Mouse (Mus musculus) embryonic facial prominence, embryonic 13.5 days (tissue): ENCODE data around the gene Akr1cl. TPM values are rescaled to one million over a fixed set of nuclear protein-coding genes. Genes with fewer than 3 reads are reported as not detected.

Experiments used
- ATAC-seq: fragments of 200-750 bp; cut with Nextera tagmentation; 2 replicates; pipeline ENCODE4 v1.8.0; 2017; ENCODE audit warnings: low read depth; ENCODE audit not compliant: insufficient number of reproducible peaks, insufficient read depth, low FRiP score, low TSS enrichment
- H3K27ac ChIP-seq: fragments of 300-500 bp; sonication (generic); 2 replicates; pipeline ENCODE4 v1.5.1; 2015; ENCODE audit warnings: moderate library complexity, mild to moderate bottlenecking, inconsistent platforms
- H3K27me3 ChIP-seq: fragments of 300-500 bp; sonication (generic); 2 replicates; pipeline ENCODE4 v1.6.1; 2015; ENCODE audit warnings: mild to moderate bottlenecking, inconsistent platforms
- H3K36me3 ChIP-seq: fragments of 300-500 bp; sonication (generic); 2 replicates; pipeline ENCODE4 v1.6.1; 2015; ENCODE audit warnings: mild to moderate bottlenecking, inconsistent platforms
- H3K4me1 ChIP-seq: fragments of 300-500 bp; sonication (generic); 2 replicates; pipeline ENCODE4 v1.6.1; 2015; ENCODE audit warnings: inconsistent platforms
- H3K4me2 ChIP-seq: fragments of 300-500 bp; sonication (generic); 2 replicates; pipeline ENCODE4 v1.6.1; 2015; ENCODE audit warnings: moderate library complexity, mild to moderate bottlenecking, inconsistent platforms
- H3K4me3 ChIP-seq: fragments of 300-500 bp; sonication (generic); 2 replicates; pipeline ENCODE4 v1.5.1; 2015; ENCODE audit warnings: mild to moderate bottlenecking, inconsistent platforms
- H3K9ac ChIP-seq: fragments of 300-500 bp; sonication (generic); 2 replicates; pipeline ENCODE4 v1.6.1; 2015; ENCODE audit warnings: mild to moderate bottlenecking, inconsistent platforms
- H3K9me3 ChIP-seq: fragments of 300-500 bp; sonication (generic); 2 replicates; pipeline ENCODE4 v1.6.1; 2016; ENCODE audit warnings: inconsistent platforms
- WGBS: fragments of 180-500 bp; shearing (Covaris S2); methylation state at CpG from one replicate; pipeline ENCODE4 v1.1.7; 2015; ENCODE audit warnings: mixed read lengths; 5-methylcytosine and 5-hydroxymethylcytosine counted together
- polyA plus RNA-seq: library from polyadenylated mRNA; unstranded; fragments of >200 nt; fragmentation: Nextera tagmentation; extraction: Ambion mirVana; gene quantifications from 2 replicates; pipeline ENCODE4 v1.2.1, GENCODE M21; 2015

The Akr1cl gene
- polyA plus RNA-seq, 1 experiment from 2014 or later = not detected

- Histone ChIP-seq H3K4me2 (no peak overlapping the region), H3K36me3 (no peaks in the 10 kb centered on the region), H3K9me3 (no peaks in the 10 kb centered on the region), H3K4me1 (no peaks in the 10 kb centered on the region), H3K9ac (no peak overlapping the region), H3K27me3 (no peaks in the 10 kb centered on the region), H3K4me3 (no peak overlapping the region), H3K27ac (no peak overlapping the region)
- 85% methylated on average over 2 of the region's 2 CpGs for WGBS
- no peak for ATAC-seq
These were observed 10.9 kb upstream of the Akr1cl start for GRCm38 (mm10) chr1:65043433-65043832.

GRCm38 (mm10) chr1:65041837-65042236 lies 9.3 kb upstream of the Akr1cl start:
- WGBS = 83% methylated on average over 3 of the region's 3 CpGs
- Histone ChIP-seq H3K4me3 (no peak overlapping the region), H3K9ac (no peak overlapping the region), H3K36me3 (no peaks in the 10 kb centered on the region), H3K4me2 (no peak overlapping the region), H3K27me3 (no peaks in the 10 kb centered on the region), H3K4me1 (no peaks in the 10 kb centered on the region), H3K9me3 (no peaks in the 10 kb centered on the region), H3K27ac (no peak overlapping the region)
- ATAC-seq = no peak

- H3K27ac ChIP-seq = no peak overlapping the region
- WGBS = 79% methylated on average over 6 of the region's 6 CpGs
- H3K4me3 ChIP-seq = no peak overlapping the region
- no peak overlapping the region for H3K9ac ChIP-seq
- no peak for ATAC-seq
- no peaks in the 10 kb centered on the region for H3K36me3 ChIP-seq
- no peak overlapping the region for H3K4me2 ChIP-seq
- no peaks in the 10 kb centered on the region for H3K9me3 ChIP-seq
- H3K4me1 ChIP-seq = no peaks in the 10 kb centered on the region
- no peaks in the 10 kb centered on the region for H3K27me3 ChIP-seq
These were observed 8.2 kb upstream of the Akr1cl start for GRCm38 (mm10) chr1:65040806-65041205.

GRCm38 (mm10) chr1:65039679-65040078 lies 7.1 kb upstream of the Akr1cl start:
- WGBS = 73% methylated on average over 3 of the region's 3 CpGs
- Histone ChIP-seq H3K9me3 (no peaks in the 10 kb centered on the region), H3K4me1 (no peaks in the 10 kb centered on the region), H3K36me3 (no peaks in the 10 kb centered on the region), H3K27me3 (no peaks in the 10 kb centered on the region), H3K27ac (no peak overlapping the region), H3K4me2 (no peak overlapping the region), H3K4me3 (no peak overlapping the region), H3K9ac (no peak overlapping the region)
- no peak for ATAC-seq

- H3K27me3 ChIP-seq = no peaks in the 10 kb centered on the region
- no peak for ATAC-seq
- no peaks in the 10 kb centered on the region for H3K9me3 ChIP-seq
- WGBS = 82% methylated on average over 2 of the region's 2 CpGs
- no peak overlapping the region for H3K4me3 ChIP-seq
- H3K9ac ChIP-seq = no peak overlapping the region
- H3K4me2 ChIP-seq = no peak overlapping the region
- no peaks in the 10 kb centered on the region for H3K36me3 ChIP-seq
- H3K4me1 ChIP-seq = no peaks in the 10 kb centered on the region
- no peak overlapping the region for H3K27ac ChIP-seq
These were observed 5.0 kb upstream of the Akr1cl start for GRCm38 (mm10) chr1:65037542-65037941.

- ATAC-seq = no peak
- no peak overlapping the region for H3K4me3 ChIP-seq
- no peak overlapping the region for H3K4me2 ChIP-seq
- H3K9ac ChIP-seq = no peak overlapping the region
- H3K27ac ChIP-seq = no peak overlapping the region
- H3K27me3 ChIP-seq = no peaks in the 10 kb centered on the region
- no peaks in the 10 kb centered on the region for H3K4me1 ChIP-seq
- H3K9me3 ChIP-seq = no peaks in the 10 kb centered on the region
- no peaks in the 10 kb centered on the region for H3K36me3 ChIP-seq
- WGBS = 9% methylated on average over 3 of the region's 3 CpGs
These were observed 3.0 kb upstream of the Akr1cl start for GRCm38 (mm10) chr1:65035513-65035912.

DNA sequence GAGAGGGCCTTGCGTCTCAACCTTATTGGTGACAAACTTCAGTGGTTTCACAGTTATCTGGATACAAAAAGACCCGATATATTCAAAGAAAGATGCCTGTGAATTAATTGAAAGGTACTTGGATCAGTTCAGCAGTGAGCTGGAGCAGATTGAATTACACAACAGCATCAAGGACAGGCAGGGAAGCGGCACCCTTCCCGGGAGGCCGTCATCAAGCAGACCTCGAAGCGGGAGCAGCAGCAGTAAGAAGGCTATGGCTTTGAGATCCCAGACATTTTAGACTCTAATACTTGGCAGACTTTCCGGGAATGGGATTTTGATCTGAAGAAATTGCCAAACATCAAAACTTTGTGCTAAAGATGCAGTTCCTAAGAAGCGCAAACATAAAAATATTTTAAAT lies 4.4 kb downstream of the Akr1cl start:
- no peak for ATAC-seq
- H3K4me1 ChIP-seq = 0 out of 2 replicates have a peak, but pooled peaks cover 5% of the 10 kb centered on the region
- 44% methylated on average over 9 of the region's 9 CpGs for WGBS
- H3K9me3 ChIP-seq = no peaks in the 10 kb centered on the region
- H3K27ac ChIP-seq = no peak overlapping the region
- H3K9ac ChIP-seq = no peak overlapping the region
- H3K4me3 ChIP-seq = no peak overlapping the region
- H3K4me2 ChIP-seq = no peak overlapping the region
- H3K36me3 ChIP-seq = no peaks in the 10 kb centered on the region
- no peaks in the 10 kb centered on the region for H3K27me3 ChIP-seq

DNA sequence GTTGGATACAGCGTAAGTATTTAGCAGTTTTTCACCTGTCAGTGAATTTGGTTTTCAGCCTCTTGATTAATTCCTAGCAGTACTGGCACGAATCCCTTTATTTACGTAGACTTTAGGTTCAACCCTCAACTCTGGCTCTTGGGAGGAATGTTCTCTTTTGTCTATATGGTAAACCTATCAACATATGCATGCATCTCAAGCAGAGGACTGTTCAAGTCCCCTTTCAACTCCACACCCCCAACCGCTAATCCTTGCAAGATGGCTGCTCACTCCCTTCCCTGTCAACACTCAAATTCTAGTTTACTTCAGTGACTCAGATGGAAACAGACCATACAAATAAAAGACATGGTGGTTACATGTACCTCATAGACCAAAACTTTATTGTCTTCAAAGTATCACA lies 19.8 kb downstream of the Akr1cl start:
- Histone ChIP-seq H3K4me3 (no peak overlapping the region), H3K9me3 (no peaks in the 10 kb centered on the region), H3K9ac (no peak overlapping the region), H3K4me2 (no peak overlapping the region), H3K27ac (no peak overlapping the region), H3K27me3 (no peaks in the 10 kb centered on the region), H3K36me3 (no peaks in the 10 kb centered on the region), H3K4me1 (no peaks in the 10 kb centered on the region)
- ATAC-seq = no peak
- 77% methylated on average over 4 of the region's 4 CpGs for WGBS

GRCm38 (mm10) chr1:65010153-65010552 lies 22.4 kb downstream of the Akr1cl start:
- Histone ChIP-seq H3K9me3 (no peaks in the 10 kb centered on the region), H3K27me3 (no peaks in the 10 kb centered on the region), H3K27ac (no peak overlapping the region), H3K9ac (no peak overlapping the region), H3K4me3 (no peak overlapping the region), H3K4me2 (no peak overlapping the region), H3K36me3 (no peaks in the 10 kb centered on the region), H3K4me1 (no peaks in the 10 kb centered on the region)
- no peak for ATAC-seq
- WGBS = 14% methylated on average over 9 of the region's 9 CpGs

- no peak overlapping the region for H3K4me3 ChIP-seq
- H3K4me1 ChIP-seq = no peaks in the 10 kb centered on the region
- no peaks in the 10 kb centered on the region for H3K9me3 ChIP-seq
- H3K36me3 ChIP-seq = no peaks in the 10 kb centered on the region
- WGBS = 91% methylated on average over 6 of the region's 6 CpGs
- no peak overlapping the region for H3K4me2 ChIP-seq
- no peak overlapping the region for H3K9ac ChIP-seq
- no peak overlapping the region for H3K27ac ChIP-seq
- ATAC-seq = no peak
- H3K27me3 ChIP-seq = no peaks in the 10 kb centered on the region
These were observed 27.0 kb downstream of the Akr1cl start for GRCm38 (mm10) chr1:65005575-65005974.

DNA sequence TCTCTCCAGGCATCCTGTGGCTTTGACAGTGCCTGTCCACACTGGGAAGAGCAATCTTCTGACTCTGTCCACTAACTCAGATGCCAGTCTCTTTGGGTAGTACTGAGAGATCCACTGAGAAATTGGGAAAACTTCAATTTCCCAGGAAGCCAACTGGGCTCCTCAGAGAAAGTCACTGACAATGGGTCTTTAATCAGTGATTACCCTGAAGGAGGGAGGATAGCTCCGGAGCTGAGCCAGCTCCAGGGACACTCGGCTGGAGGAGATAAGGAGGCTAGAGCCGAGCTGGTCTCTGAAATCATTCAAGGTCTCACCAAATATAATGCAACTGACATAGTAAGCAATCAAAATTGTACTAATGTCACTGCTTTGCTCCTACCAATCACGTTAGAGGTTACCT lies 28.0 kb downstream of the Akr1cl start:
- no peaks in the 10 kb centered on the region for H3K4me1 ChIP-seq
- H3K36me3 ChIP-seq = no peaks in the 10 kb centered on the region
- no peaks in the 10 kb centered on the region for H3K9me3 ChIP-seq
- 79% methylated on average over 4 of the region's 4 CpGs for WGBS
- H3K27me3 ChIP-seq = no peaks in the 10 kb centered on the region
- no peak overlapping the region for H3K27ac ChIP-seq
- no peak overlapping the region for H3K4me2 ChIP-seq
- H3K4me3 ChIP-seq = no peak overlapping the region
- no peak for ATAC-seq
- H3K9ac ChIP-seq = no peak overlapping the region

DNA sequence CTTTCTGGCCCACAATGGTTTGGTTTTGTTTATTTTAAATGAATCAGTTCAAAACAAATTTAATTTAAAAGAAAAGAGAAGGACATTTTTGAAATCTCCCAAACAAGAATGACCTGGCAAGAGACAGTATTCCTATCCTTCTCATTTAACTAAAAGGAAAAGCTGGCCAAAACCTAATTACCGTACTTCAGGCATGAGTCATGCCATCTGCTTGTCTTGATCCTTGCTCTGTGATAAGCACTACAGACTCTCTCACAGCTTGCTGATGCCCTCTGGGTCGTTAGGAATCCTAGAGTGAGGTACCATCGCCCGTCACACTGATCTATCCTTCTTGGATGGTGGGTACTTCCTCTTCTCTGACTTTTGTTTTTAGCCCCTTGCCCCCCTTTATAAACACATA lies 39.4 kb downstream of the Akr1cl start:
- Histone ChIP-seq H3K27ac (no peak overlapping the region), H3K4me3 (no peak overlapping the region), H3K27me3 (no peaks in the 10 kb centered on the region), H3K4me1 (no peaks in the 10 kb centered on the region), H3K4me2 (no peak overlapping the region), H3K9ac (no peak overlapping the region), H3K36me3 (no peaks in the 10 kb centered on the region), H3K9me3 (no peaks in the 10 kb centered on the region)
- 73% methylated on average over 4 of the region's 4 CpGs for WGBS
- no peak for ATAC-seq

GRCm38 (mm10) chr1:64988176-64988575 lies 44.4 kb downstream of the Akr1cl start:
- Histone ChIP-seq H3K4me2 (no peak overlapping the region), H3K4me1 (no peaks in the 10 kb centered on the region), H3K4me3 (no peak overlapping the region), H3K27ac (no peak overlapping the region), H3K27me3 (no peaks in the 10 kb centered on the region), H3K9me3 (no peaks in the 10 kb centered on the region), H3K36me3 (no peaks in the 10 kb centered on the region), H3K9ac (no peak overlapping the region)
- no peak for ATAC-seq
